Mouse (Mus musculus): ENCODE results near the gene Zfand2b.

Zfand2b gene

DNA sequence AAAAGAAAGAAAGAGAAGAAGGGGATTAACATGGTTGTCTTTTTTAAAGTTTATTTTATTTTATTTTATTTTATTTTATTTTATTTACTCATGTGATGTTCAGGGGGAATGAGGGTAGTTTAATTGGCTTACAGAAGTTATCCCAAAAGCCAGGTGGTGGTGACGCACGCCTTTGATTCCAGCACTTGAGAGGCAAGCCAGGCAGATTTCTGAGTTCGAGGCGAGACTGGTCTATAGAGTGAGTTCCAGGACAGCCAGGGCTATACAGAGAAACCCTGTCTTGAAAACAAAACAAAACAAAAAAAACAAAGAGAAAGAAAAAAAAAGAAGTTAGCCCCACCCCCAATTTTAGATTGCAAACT is 8.2 kb upstream of the Zfand2b start:
- DNase-seq, result no peak

DNA sequence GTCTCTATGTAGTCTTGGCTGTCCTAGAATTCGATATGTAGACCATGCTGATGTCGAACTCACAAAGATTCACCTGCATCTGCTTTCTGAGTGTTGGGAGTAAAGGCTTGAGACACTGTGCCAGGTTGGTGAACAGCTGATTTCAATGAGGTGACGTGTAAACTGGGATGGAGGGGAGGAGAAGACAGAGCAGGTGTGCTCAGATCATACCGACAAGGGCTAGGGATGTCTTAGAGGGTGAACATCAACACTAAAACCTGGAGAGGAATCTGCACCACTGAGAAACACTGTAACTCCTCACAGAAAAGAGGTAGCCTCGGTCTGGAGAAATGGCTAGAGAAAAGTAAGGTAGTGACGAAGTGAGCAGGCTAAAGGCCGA is 364 bp upstream of the Zfand2b start:
- no peak for DNase-seq

DNA sequence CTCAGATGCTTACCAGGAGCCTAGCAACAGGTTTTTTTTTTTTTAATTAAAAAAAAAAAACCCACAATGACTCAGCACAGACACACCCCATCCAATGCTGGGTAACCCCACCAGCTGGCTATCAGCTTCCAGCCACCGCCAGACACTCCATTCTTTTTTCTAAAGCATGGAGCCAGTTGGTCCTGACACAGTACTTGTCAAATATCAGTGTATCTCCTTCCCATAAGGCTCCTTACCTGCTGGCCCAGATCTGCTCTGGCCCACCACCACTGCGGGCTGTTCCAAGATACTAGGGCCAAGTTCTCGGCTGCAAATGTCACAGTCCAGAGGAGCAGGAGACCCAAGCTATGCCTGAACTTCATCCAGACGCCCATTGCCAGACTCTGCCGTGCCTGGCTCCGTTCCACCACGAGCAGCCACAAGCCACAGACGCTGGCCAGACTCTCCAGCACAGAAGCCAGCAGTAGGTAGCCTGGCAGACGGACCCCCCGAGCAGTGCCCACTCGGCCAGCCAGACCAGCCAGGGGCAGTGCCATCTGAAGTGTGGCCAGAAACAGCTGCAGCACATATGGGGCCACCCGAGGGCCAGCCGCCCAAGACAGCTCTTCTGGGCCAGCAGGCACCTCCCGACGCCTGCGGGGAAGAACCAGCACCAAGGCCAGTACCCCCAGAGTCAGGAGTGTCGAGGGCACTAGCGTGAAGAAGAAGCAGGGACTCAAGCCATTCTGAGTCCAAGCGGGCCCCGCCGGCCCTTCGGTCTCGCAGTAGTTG is 11.1 kb downstream of the Zfand2b start:
- DNase-seq, result no peak

DNA sequence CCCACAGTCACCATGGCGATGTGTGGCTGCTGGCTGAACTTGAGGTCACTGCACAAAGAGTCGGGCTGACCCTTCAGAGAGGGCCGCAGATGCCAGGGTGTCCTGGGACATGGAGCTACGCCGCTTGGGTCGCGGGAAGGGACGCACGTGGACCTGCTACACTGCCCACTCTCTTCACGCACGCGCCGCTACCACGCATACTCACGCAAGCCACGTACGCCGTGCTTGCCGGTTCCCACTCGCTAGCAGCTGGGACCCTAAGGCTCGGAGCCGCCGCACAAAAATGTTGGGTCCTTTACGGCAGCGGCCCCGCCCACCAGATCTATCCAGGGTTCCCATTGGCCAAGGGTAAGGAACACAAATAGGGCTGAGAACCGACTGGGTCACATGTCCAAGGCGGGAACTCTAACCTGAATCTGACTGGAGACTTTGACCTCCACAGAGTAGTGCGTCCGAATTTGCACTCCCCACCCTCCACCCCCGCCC is 11.7 kb downstream of the Zfand2b start, which contains the start of gene Abcb6:
TSS of gene Abcb6 (minus strand) at position 288 of the 486 bp plus-strand sequence.
- peak; percentile 84 for DNase-seq

DNA sequence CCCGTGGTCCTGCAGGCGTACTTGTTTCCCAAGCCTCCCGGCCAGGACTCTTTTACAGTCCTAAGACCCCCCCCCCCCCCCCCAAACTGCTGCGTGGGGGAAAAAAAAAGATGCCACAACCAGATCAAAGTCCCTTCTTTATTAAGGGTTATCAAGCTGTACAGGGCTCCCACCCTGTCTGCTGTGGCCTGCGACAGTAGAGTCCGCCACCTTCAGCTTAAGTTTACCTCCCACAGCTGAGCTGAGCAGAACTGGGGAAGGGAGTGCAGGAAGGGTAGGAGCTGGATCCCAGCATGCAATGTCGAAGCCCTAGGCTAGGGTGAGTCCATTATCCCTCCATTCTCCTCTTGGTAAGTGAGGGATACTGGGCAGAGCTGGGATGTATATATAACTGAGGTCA is 12.3 kb downstream of the Zfand2b start:
- DNase-seq, result no peak

DNA sequence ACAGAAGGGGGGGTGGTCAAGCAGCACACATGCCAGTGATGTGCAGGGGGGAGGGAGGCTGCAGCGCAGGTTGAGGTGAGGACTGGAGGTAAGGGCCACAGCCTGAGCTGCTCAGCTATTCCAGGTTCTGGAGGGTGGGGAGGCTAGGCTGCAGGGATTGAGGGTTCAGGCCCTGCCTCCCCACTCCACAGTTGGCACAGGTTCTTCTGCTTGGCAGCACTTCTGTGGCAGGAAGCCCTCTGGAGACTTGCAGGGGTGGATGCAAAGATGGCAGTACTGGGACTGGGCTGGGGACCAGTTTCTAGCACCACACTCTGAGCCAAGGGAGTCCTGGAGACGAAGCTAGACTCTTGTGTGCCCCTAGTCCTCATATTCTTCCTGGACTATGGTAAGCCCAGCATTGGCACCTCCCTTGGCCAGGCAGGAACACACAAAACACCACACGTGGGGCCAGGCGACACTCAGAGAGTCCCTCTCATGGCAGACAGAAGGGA is 13.0 kb downstream of the Zfand2b start:
- DNase-seq, result no peak

DNA sequence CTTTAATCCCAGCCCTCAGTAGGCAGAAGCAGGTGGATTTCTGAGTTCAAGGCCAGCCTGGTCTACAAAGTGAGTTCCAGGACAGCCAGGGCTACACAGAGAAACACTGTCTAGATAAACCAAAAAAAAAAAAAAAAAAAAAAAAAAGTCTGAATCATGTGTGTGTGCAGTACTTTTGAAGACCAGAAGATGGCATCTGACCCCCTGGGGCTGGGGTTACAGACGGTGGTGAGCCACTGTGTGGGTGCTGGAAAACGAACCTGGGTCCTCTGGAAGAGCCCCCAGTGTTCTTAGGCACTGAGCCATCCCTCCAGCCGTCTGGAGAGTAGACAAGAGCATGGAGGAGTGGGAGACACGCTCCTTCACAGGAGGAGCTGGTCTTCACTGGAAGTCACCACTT is 13.7 kb downstream of the Zfand2b start:
- no peak for DNase-seq

DNA sequence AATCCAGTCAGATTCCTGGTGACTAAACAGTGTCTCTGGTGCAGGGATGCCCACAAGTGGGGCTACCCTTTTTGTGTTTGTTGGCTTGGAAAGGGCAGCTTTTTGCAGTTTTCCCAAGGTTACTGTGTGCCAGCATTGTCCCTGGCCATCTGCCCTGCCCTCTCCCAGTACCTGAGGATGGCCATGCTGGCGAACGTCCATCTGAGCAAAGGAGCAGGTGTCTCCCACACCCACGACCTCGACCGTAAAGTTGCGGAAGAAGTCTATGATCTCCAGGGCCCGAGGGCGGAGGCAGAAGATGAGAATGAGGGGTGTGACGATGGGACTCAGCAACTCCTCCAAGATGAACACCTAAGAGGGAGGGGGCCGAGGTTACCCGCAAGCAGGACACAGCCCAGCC is 17.0 kb downstream of the Zfand2b start:
- DNase-seq, result no peak

DNA sequence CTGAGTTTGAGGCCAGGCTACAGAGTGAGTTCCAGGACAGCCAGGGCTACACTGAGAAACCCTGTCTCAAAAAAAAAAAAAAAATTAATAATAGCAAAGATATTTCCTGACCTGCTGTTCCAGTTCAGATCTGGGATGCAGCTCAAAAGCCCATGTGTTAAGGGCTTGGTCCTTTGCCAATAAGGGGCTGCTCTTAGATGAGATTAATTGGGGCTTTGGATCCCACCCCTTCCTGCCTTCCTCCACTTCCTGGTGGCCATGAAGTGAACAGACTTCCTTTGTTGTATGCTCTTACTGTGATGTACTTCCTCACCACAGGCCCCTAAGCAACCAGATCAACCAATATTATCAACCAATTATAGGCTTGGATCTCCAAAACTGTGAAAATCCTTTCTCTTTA is 18.7 kb downstream of the Zfand2b start:
- DNase-seq, result no peak

DNA sequence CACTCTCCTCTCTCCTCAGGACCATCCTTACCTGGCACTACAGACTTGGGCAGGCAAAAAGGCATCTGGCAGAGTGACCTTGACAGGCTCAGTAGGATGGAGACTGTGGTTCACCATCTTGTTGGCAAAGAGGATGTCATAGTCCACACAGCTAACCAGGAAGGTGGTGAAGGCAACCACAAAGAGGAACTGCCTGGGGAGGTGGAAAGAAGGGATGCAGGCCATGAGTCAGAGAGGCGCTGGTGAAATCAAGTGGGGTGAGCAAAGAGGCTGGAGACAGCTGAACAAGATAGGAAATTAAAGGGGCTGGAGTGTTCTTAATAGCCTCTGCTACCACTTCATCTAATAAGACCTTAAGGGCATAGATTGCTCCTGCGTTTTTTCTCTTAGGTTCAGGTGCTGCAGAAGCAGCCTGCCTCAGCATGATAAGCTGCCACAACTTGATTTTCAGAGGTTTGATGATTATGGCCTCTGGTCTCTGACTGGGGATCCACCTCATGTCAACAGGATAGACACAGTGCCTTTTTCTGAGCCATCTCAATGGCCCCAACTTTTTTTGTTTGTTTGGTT is 19.6 kb downstream of the Zfand2b start:
- no peak for DNase-seq

DNA sequence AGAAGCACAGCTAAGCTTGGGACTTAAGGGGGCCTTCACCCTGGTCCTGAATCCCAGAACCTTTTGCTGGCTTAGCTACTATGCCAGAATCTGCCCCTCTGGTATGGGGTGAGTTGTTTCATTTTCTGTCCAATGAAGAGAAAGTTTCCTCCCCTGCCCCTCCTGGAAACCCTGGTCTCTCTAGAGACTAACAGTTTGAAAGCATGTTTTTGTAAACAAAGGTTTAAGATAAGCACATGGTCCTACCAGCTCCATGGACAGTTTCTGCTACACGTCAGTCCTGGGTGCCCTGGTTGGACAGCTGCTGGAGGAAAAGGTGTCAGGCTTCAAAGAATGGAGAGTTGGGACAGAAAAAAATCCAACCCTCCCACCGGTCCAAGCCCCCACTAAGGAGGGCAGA is 22.1 kb downstream of the Zfand2b start:
- no peak for DNase-seq

DNA sequence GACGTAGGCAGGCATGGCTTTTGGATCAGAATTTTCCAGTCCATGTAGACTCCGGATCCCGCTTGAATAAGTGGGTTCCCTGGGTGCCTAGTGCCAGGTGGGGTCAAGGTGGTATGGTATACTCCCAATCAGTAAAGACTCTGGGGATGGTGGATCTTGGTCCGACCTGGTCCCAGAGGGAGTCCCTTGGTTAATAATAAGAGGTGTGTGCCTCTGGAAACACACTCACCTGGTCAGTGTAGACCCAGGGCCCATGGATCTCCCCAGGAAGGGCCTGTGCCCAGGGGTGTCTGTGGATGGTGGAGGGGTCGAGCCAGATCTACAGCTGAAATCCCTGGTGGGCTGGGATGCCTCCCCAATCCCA is 22.8 kb downstream of the Zfand2b start:
- no peak for DNase-seq

DNA sequence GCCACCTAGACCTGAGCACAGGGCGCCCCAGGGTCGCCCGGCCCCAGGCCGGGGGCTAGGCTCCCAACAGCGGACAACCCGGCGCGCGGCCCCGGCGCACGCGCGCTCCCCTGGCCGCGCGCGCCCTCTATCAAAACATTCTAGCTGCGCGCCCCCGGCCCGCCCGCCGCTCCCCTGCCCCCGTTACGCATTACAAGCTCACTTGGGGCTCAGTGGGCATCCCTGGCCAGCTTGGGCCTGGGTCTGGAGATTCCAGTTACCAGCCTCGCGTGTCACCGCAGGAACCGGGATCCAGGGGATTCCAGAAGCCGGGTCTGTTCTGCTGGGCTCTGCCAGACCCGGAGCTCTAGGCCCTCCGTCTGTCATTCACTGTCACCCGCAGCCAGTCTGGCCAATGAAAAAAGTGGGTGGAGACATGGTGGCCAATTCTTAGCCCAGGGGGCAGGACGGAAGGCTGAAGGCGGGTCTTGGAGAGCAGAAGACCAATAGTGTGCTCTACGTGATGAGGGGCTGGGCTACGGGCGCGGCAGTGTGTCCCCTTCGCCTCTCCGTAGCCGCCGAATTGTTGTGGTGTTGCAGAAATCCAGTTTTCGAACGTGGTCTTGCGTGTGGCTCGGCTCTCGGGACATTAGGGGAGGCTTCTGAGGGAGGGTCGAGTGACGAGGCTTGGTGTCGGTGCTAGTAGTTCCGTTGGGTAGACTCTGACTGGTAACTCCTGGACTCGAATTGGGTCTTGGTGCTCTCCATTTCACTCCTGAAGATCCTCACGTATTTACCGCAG is 23.4 kb downstream of the Zfand2b start, which contains the start of the genes Ankzf1 and Atg9a:
TSS of gene Ankzf1 (plus strand) at position 530 of the 781 bp plus-strand sequence.
TSS of gene Atg9a (minus strand) at position 575 of the 781 bp plus-strand sequence.
- peak; percentile 92 for DNase-seq

DNA sequence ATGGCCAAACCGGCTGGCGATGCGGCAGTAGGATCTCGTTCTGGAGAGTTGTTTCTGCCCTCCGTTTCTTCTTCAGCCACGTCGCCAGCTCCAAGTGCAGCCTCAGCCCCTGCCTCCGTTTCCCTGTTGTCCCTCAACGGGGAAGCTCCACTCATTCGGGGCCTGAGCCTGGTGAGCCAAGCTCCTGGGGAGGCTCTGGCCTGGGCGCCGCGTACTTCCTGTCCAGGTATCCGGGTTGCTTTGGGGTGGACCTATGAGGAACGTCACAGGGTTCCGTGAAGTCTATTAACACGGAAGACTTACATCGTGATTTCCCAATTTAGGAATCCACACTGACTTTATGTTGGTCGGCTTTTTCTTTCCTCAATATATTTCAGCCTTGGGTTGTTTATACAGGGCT is 24.0 kb downstream of the Zfand2b start:
- DNase-seq, result no peak

DNA sequence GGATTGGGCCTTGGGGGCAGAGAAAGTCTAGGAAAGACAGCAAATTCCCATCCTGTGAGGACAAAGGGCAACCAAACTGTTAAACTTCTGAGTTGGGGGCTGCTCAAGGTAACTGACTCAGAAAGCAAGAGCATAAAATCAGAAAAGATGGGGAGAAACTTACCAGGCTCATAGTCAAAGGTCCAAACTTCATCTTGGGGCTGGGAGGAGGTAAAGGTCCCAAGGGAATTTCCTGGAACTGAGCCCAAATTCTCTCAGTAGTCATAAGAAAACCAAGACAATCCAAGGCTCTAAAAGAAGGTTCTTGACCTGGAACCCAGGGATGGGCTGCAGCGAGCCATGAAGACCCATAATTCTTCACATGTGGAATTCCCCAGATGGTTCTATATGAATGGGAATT is 32.8 kb downstream of the Zfand2b start:
- no peak for DNase-seq

DNA sequence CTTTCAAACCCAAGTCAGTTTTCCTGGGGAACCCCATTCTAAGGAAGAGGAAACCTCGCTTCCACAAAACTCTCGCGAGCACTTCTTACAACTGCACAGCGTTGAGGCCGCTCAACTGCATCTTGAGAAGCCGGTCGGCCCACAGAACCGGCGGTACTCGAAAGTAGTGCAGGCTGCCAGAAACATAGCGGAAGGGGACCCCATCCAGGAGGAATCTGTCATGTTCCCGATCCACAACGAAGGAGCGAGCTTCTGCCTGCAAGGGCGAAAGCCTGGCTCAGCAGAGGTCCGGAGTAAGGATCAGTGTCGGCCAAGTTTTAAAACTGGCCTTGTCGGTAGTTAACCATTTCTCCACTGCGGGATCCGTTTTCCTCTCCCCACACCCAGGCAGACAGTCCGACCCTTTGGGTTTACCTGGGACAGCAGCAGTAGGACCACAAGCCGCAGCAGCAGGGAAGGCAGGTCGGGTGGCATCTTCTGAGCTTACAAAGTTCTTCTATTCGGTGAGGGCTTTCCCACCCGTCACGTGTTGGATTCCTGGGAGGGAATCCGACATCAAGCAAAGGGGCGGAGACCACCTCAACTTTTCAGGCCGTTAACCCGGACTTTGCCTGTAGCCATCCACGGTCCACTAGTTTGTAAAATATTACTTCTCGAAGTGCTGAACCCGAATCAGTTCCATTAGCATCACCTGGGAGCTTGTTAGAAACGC is 40.7 kb downstream of the Zfand2b start:
- peak; percentile 51 for DNase-seq

DNA sequence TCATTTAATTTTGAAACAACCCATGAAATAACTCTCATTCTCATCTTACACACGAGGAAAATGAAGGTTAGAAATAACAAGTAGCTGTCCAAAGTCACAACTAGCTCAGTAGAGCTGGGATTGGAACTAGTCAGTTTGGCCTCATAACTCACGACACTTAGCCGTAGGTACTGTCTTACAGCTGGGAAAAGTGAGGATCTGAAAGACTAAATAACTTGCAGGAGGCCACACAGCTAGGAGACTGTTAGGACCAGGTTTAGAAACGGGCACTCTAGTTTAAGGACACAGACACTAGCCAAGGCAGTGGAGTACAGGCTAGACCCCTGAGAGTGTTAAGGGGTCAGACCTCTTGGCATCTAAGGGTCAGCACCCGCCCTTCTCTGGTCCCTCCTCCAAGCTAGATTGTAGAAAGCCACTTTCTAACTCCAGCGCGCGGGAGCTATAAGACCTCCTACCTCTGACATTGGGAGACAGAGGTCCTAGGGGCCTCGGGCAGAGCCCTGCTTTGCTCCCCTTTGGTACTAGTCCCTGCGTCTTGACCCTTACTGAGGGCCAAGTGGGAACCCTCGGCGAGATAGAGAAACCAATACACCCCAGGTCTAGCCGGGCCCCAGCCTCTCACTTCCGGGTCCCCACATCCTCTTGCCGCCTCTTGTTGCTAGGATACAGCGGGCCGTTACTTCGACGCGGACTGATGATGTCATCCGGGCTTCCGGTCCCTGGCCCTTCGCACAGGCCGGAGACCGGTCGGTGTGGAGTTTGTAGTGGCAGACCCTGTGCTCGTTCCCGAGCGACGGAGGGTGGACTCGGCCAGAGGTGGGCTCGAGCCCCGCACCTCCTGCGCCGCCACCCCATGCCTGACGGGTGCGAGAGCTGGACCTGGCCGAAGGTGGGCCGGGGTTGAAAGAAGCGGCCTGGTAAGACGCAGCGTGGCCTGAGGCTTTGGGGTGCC is 42.0 kb downstream of the Zfand2b start, which contains the start of the genes Glb1l and Stk16:
TSS of gene Glb1l (minus strand) at position 678 of the 952 bp plus-strand sequence.
TSS of gene Stk16 (plus strand) at position 703 of the 952 bp plus-strand sequence.
- DNase-seq, result peak; percentile 95

DNA sequence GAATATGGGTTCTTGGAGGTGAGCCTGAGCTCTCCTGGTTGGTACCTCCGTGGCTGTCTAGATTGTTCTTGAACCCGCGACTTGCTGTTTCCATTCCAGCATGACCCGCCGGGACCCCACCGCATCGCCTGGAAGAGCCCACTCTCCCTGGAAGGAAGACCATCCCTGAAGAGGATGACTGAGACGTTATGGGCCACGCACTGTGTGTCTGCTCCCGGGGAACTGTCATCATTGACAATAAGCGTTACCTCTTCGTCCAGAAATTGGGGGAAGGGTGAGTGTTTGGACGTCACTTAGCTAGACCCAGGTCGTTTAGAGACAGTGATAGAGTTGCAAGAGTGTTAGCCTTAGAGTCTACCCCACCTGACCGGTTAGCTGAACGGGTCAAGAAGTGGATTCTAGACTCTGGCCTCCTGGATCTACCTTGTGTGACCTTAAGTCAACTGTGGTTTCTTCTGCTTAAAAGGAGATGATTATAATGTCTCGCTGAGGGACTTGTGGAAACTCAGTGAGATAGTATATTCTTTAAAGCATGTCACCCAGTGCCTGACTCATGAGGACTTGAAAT is 42.8 kb downstream of the Zfand2b start:
- no peak for DNase-seq

DNA sequence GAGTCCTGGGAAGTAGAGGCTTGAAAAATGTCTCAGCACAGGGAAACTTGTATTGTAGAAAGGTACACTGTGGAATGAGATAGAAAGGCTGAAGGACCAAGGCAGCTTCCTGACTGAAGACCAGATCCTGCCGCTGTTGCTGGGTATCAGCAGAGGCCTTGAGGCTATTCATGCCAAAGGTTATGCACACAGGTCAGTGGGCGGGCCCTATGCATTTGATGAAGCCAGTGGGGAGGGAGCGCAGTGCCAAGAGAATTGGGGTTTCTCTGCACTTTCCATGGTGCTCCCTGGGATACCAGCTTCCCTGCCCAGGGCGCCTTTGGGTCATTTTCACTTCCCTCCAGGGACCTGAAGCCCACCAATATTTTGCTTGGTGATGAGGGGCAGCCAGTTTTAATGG is 44.1 kb downstream of the Zfand2b start:
- no peak for DNase-seq

DNA sequence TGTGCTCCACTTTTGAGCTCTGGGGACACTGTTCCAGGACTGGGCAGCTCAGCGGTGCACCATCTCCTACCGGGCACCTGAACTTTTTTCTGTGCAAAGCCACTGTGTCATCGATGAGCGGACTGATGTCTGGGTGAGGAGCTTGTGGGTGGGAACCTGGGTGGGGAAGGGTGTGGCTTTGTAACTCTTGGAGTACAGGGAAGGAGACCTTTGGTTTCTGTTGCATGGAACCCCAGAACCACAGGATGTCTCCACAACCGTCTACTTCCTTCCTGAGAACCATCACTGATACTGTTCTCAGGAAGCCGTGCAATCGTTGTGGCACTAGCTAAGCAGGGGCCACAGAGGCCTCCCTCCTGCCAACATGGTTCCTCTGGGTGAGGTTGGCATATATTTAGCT is 44.6 kb downstream of the Zfand2b start:
- DNase-seq, result peak; percentile 27

DNA sequence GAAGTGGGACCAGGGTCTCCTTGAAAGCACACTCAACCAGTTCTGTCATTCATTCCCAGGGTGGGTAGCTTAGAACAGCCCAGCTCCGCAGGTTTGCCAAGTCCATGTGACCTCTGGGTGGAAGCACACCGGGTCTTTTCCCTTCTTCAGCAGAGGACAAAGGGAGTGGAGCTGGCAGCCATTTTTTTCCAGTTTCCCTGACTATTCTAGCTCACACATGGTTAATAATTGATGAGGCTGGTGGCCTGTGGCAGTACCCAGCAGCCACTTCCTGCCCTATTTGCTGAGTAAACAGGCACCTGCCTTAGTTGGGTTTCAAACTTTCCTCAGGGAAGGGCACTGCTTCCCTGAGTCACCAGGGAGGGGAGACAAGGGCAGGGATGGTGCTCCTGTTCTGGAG is 46.0 kb downstream of the Zfand2b start:
- no peak for DNase-seq

All from thymus, postnatal 25 days (tissue).